Mouse (Mus musculus) erythroblast, embryonic 14.5 days (primary cell): ENCODE measurements around the gene Bcas3. TPM values are rescaled to one million over a fixed set of nuclear protein-coding genes. Genes with fewer than 3 reads are reported as not detected.

Experiments used
- H3K27me3 ChIP-seq: 2 replicates; pipeline ENCODE4 v1.6.1; 2012; ENCODE audit warnings: inconsistent platforms; ENCODE audit not compliant: control insufficient read depth
- H3K36me3 ChIP-seq: 2 replicates; pipeline ENCODE4 v1.6.1; 2012; ENCODE audit warnings: mild to moderate bottlenecking, inconsistent platforms; ENCODE audit not compliant: control insufficient read depth
- H3K4me1 ChIP-seq: 2 replicates; pipeline ENCODE4 v1.6.1; 2012; ENCODE audit warnings: inconsistent platforms; ENCODE audit not compliant: control insufficient read depth
- H3K4me3 ChIP-seq: replicated peaks from 2 replicates; pipeline ENCODE3; 2012; ENCODE audit warnings: moderate library complexity, mild to moderate bottlenecking, inconsistent platforms
- H3K9me3 ChIP-seq: 2 replicates; pipeline ENCODE4 v1.6.1; 2012; ENCODE audit warnings: low read length, inconsistent platforms, mixed read lengths; ENCODE audit not compliant: control insufficient read depth
- GATA1 ChIP-seq: IDR thresholded peaks from 2 replicates; pipeline ENCODE4 v1.6.1; 2012; ENCODE audit warnings: low read length, inconsistent platforms, mixed read lengths
- TAL1 ChIP-seq: IDR thresholded peaks from 3 replicates; pipeline ENCODE4 v1.6.1; 2012; ENCODE audit warnings: low read length, inconsistent platforms, mixed read lengths
- polyA plus RNA-seq: library from polyadenylated mRNA; stranded (reverse); fragments of >175 nt; gene quantifications from 2 replicates; pipeline ENCODE4 v1.2.3, GENCODE M21; 2012

Bcas3 gene
- polyA plus RNA-seq, 1 experiment = 25.9 TPM

DNA sequence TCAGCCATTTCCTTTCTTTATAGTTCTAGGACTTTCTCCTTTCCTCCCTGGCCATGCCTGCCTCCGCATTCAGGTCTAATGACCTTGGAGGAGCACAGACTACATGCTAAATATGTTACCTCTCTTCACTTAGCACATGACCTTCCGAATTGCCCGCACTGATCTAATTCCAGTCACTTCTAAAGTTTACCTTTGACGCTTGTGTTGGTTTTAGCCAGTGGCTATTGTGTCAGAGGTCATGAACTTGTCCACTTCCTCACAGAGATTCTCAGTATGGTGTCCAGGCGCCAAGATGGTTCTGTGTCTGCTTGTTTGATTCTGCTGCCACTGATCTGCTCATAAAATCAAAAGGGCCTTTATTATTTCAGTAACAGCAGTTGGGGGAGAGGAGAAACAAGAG lies 338.3 kb downstream of the Bcas3 start:
- Histone ChIP-seq H3K4me3 (no peak overlapping the region), H3K36me3 (no peaks in the 10 kb centered on the region), H3K9me3 (no peaks in the 10 kb centered on the region), H3K27me3 (no peaks in the 10 kb centered on the region; the same call in 1 of the 2 replicates), H3K4me1 (peaks cover 3% of the 10 kb centered on the region)
- TF ChIP-seq TAL1 (no peak), GATA1 (no peak)

DNA sequence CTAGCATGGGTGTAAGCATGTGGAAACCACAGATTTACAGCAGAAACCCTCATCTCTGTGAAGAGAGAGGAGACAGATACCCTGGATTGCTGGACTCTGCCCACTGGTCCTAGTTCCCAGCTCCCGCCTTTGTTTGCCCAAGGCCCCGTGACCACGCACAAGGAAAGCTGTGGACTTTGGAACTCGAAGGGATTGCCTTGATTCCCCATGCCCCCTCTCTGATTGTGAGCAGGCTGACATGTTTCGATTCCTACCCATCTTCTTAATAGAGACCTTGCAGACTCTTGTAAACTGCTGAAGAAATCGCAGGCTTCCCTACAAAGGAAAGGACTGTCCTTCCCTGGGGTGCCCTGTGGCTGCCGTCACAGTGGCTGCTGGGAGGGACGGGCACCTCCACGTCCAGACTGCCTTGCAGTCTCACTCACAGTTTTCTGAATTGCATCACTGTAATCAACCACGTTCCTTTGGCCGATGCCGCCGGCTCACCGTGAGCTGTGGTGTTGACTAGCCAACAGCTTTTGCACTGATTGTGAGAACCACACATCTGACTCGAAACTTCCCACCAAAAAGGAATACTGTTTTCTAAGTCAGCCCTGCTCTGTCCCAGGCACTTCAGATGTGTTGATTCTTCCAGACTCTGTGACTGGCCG lies 342.8 kb downstream of the Bcas3 start:
- Histone ChIP-seq H3K36me3 (no peaks in the 10 kb centered on the region), H3K4me1 (no peaks in the 10 kb centered on the region), H3K27me3 (no peaks in the 10 kb centered on the region), H3K9me3 (no peaks in the 10 kb centered on the region), H3K4me3 (no peak overlapping the region)
- TF ChIP-seq TAL1 (no peak), GATA1 (no peak)

- no peaks in the 10 kb centered on the region for H3K27me3 ChIP-seq
- H3K9me3 ChIP-seq = no peaks in the 10 kb centered on the region
- H3K4me3 ChIP-seq = no peak overlapping the region
- TF ChIP-seq TAL1 (no peak), GATA1 (no peak)
- H3K36me3 ChIP-seq = no peaks in the 10 kb centered on the region
- H3K4me1 ChIP-seq = no peaks in the 10 kb centered on the region
Observed at GRCm38 (mm10) chr11:85696491-85697398, 343.8 kb downstream of the Bcas3 start.

GRCm38 (mm10) chr11:85697468-85697867 lies 344.5 kb downstream of the Bcas3 start:
- H3K4me3 ChIP-seq = no peak overlapping the region
- H3K9me3 ChIP-seq = no peaks in the 10 kb centered on the region
- no peaks in the 10 kb centered on the region for H3K36me3 ChIP-seq
- no peak for TF ChIP-seq GATA1
- no peak for TF ChIP-seq TAL1
- no peaks in the 10 kb centered on the region for H3K27me3 ChIP-seq
- H3K4me1 ChIP-seq = no peaks in the 10 kb centered on the region

DNA sequence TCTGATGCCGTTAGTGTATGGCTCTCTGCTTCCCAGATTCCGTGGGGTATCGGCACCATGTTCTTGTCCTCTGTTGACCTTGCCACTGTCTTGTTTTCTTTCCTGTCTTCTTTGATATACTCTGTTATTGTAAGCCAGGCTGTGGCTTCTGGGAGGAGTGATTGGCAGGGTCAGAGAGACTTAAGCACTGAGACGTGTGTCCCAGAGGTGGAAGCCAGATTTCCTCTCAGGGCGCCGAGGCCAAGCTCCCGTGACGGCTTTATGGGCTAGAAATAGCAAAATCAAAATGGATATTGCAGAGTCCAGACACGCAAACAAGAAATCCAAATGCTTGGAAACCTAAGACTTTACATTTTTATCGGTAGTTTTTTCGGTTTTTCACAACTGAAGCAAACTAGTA lies 345.3 kb downstream of the Bcas3 start:
- TF ChIP-seq GATA1 = no peak
- no peak for TF ChIP-seq TAL1
- H3K4me1 ChIP-seq = no peaks in the 10 kb centered on the region

GRCm38 (mm10) chr11:85704062-85704748 lies 351.2 kb downstream of the Bcas3 start:
- Histone ChIP-seq H3K4me1 (no peaks in the 10 kb centered on the region), H3K27me3 (no peaks in the 10 kb centered on the region), H3K36me3 (no peaks in the 10 kb centered on the region), H3K9me3 (no peaks in the 10 kb centered on the region), H3K4me3 (no peak overlapping the region)
- TF ChIP-seq TAL1 = no peak
- no peak for TF ChIP-seq GATA1

More for the DNA sequence above, 345.3 kb downstream of the Bcas3 start:
- H3K27me3 ChIP-seq = no peaks in the 10 kb centered on the region
- H3K4me3 ChIP-seq = no peak overlapping the region
- no peaks in the 10 kb centered on the region for H3K36me3 ChIP-seq
- no peaks in the 10 kb centered on the region for H3K9me3 ChIP-seq

DNA sequence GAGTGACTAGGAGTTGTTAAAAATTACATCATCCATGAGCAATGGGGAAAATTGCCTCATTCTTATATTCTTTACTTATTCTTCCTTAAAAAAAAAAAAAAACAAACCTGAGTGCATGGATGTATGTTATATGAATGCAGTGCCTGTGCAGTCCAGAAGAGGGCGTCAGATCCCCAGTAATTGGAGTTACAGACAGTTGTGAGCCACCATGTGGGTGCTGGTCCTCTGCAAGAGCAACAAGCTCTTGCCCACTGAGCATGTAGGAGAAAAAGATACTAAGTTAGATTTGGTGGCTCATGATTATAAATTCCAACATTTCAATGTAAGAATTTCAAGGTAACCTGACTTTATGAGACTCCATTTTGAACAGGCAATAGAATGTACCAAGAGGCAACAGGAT lies 353.7 kb downstream of the Bcas3 start:
- H3K4me3 ChIP-seq = no peak overlapping the region
- H3K9me3 ChIP-seq = no peaks in the 10 kb centered on the region
- no peaks in the 10 kb centered on the region; the same call in 1 of the 2 replicates for H3K4me1 ChIP-seq
- H3K36me3 ChIP-seq = no peaks in the 10 kb centered on the region
- no peak for TF ChIP-seq TAL1
- no peak for TF ChIP-seq GATA1
- H3K27me3 ChIP-seq = no peaks in the 10 kb centered on the region

DNA sequence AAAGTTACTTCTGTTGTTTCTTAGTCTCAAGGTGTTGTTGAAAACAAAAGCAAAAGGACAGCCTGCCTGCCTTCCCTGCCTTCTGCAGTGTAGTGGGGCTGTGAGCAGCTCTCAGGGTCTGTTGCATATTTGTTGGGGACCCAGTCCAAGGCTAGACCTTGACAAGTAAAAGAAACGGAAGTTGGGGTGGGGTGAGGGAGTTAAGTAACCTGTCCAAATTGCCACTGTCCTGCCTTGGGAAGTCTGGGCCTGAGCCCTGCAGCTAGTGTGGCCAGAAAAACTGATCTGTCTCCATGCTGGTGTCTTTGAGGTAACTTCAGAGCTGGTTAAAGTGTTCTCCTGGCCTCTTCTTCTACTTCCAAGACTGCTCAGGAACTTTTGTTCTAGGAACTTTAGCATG lies 354.5 kb downstream of the Bcas3 start:
- TF ChIP-seq GATA1 = no peak
- no peak for TF ChIP-seq TAL1
- Histone ChIP-seq H3K27me3 (no peaks in the 10 kb centered on the region), H3K36me3 (no peaks in the 10 kb centered on the region), H3K9me3 (no peaks in the 10 kb centered on the region), H3K4me3 (no peak overlapping the region), H3K4me1 (no peaks in the 10 kb centered on the region; the same call in 1 of the 2 replicates)

- no peak for TF ChIP-seq GATA1
- TF ChIP-seq TAL1 = no peak
- Histone ChIP-seq H3K4me3 (no peak overlapping the region), H3K4me1 (no peaks in the 10 kb centered on the region; the same call in 1 of the 2 replicates), H3K9me3 (no peaks in the 10 kb centered on the region), H3K36me3 (no peaks in the 10 kb centered on the region), H3K27me3 (no peaks in the 10 kb centered on the region; the same call in none of the 2 replicates)
Observed at GRCm38 (mm10) chr11:85709147-85709546, 356.2 kb downstream of the Bcas3 start.
